Mouse (Mus musculus): ENCODE measurements around the gene Vmn2r53.
"Not testable (repeated sequence)": the region's sequence is repeated elsewhere in the genome, so short reads cannot be mapped to it uniquely, and the experiment has no call there.

The Vmn2r53 gene

GRCm38 (mm10) chr7:12608688-12609087, at the start of gene Vmn2r53:
TSS of gene Vmn2r53 (minus strand) at chr7:12608788.
- no peak for DNase-seq (ENCODE audit: low spot score)

- DNase-seq (ENCODE audit: low spot score): not testable (repeated sequence)
Observed at GRCm38 (mm10) chr7:12640219-12640618, 31.6 kb upstream of the Vmn2r53 start, which contains the start of gene Vmn2r54. TSS of gene Vmn2r54 (minus strand) at chr7:12640319.

All from urinary bladder, postnatal 14 days (tissue).